Mouse (Mus musculus): ENCODE measurements around the gene Cyp2c40. TPM values are rescaled to one million over a fixed set of nuclear protein-coding genes. Genes with fewer than 3 reads are reported as not detected.
"Not testable (repeated sequence)": the region's sequence is repeated elsewhere in the genome, so short reads cannot be mapped to it uniquely, and the experiment has no call there.

Cyp2c40 gene
- not detected in 2 replicates for polyA plus RNA-seq (2012)

- not testable (repeated sequence) for H3K9me3 ChIP-seq (ENCODE audit: control insufficient read depth, low read length); H3K4me1 ChIP-seq (ENCODE audit: control insufficient read depth); H3K4me3 ChIP-seq (replicated peaks); H3K27me3 ChIP-seq (ENCODE audit: control insufficient read depth); H3K36me3 ChIP-seq (ENCODE audit: control insufficient read depth)
Measured at GRCm38 (mm10) chr19:39812714-39813113, at the start of gene Cyp2c40. TSS of gene Cyp2c40 (minus strand) at chr19:39812814.

GRCm38 (mm10) chr19:39820931-39821330 is 8.3 kb upstream of the Cyp2c40 start:
- not testable (repeated sequence) for H3K9me3 ChIP-seq (ENCODE audit: control insufficient read depth, low read length); H3K4me1 ChIP-seq (ENCODE audit: control insufficient read depth); H3K27me3 ChIP-seq (ENCODE audit: control insufficient read depth); H3K36me3 ChIP-seq (ENCODE audit: control insufficient read depth); H3K4me3 ChIP-seq (replicated peaks)

GRCm38 (mm10) chr19:39816400-39816799 is 3.8 kb upstream of the Cyp2c40 start:
- not testable (repeated sequence) for H3K27me3 ChIP-seq (ENCODE audit: control insufficient read depth)

GRCm38 (mm10) chr19:39815991-39816390 is 3.4 kb upstream of the Cyp2c40 start:
- not testable (repeated sequence) for H3K36me3 ChIP-seq (ENCODE audit: control insufficient read depth); H3K27me3 ChIP-seq (ENCODE audit: control insufficient read depth); H3K9me3 ChIP-seq (ENCODE audit: control insufficient read depth, low read length); H3K4me1 ChIP-seq (ENCODE audit: control insufficient read depth); H3K4me3 ChIP-seq (replicated peaks)

More at GRCm38 (mm10) chr19:39816400-39816799, 3.8 kb upstream of the Cyp2c40 start:
- H3K9me3 ChIP-seq (ENCODE audit: control insufficient read depth, low read length); H3K4me1 ChIP-seq (ENCODE audit: control insufficient read depth); H3K36me3 ChIP-seq (ENCODE audit: control insufficient read depth); H3K4me3 ChIP-seq (replicated peaks): not testable (repeated sequence)

GRCm38 (mm10) chr19:39785458-39785857 is 27.2 kb downstream of the Cyp2c40 start:
- not testable (repeated sequence) for H3K27me3 ChIP-seq (ENCODE audit: control insufficient read depth); H3K4me1 ChIP-seq (ENCODE audit: control insufficient read depth); H3K36me3 ChIP-seq (ENCODE audit: control insufficient read depth); H3K4me3 ChIP-seq (replicated peaks); H3K9me3 ChIP-seq (ENCODE audit: control insufficient read depth, low read length)

- Histone ChIP-seq H3K9me3 (ENCODE audit: control insufficient read depth, low read length) (no peaks in the 10 kb centered on the region), H3K4me1 (ENCODE audit: control insufficient read depth) (no peaks in the 10 kb centered on the region), H3K4me3 (replicated peaks) (no peak overlapping the region), H3K36me3 (ENCODE audit: control insufficient read depth) (no peaks in the 10 kb centered on the region), H3K27me3 (ENCODE audit: control insufficient read depth) (no peaks in the 10 kb centered on the region)
- TF ChIP-seq TAL1 (IDR thresholded peaks at IDR 0.05; ENCODE audit: low read length) (no peak), GATA1 (IDR thresholded peaks at IDR 0.05; ENCODE audit: low read length) (no peak)
Measured at GRCm38 (mm10) chr19:39745357-39745756, 67.3 kb downstream of the Cyp2c40 start.

GRCm38 (mm10) chr19:39744361-39744760 is 68.3 kb downstream of the Cyp2c40 start:
- not testable (repeated sequence) for H3K9me3 ChIP-seq (ENCODE audit: control insufficient read depth, low read length); H3K36me3 ChIP-seq (ENCODE audit: control insufficient read depth); H3K4me3 ChIP-seq (replicated peaks); H3K4me1 ChIP-seq (ENCODE audit: control insufficient read depth); H3K27me3 ChIP-seq (ENCODE audit: control insufficient read depth)

- Histone ChIP-seq H3K9me3 (ENCODE audit: control insufficient read depth, low read length) (no peaks in the 10 kb centered on the region), H3K4me1 (ENCODE audit: control insufficient read depth) (no peaks in the 10 kb centered on the region), H3K4me3 (replicated peaks) (no peak within 1 kb of the TSS), H3K27me3 (ENCODE audit: control insufficient read depth) (no peaks in the 10 kb centered on the region), H3K36me3 (ENCODE audit: control insufficient read depth) (no peaks in the 10 kb centered on the region)
- TF ChIP-seq TAL1 (IDR thresholded peaks at IDR 0.05; ENCODE audit: low read length), result no peak
- no peak for TF ChIP-seq GATA1 (IDR thresholded peaks at IDR 0.05; ENCODE audit: low read length)
Measured at GRCm38 (mm10) chr19:39740920-39741319, 71.7 kb downstream of the Cyp2c40 start, which contains the start of gene Cyp2c68. TSS of gene Cyp2c68 (minus strand) at chr19:39741054.

Other genes starting within 250 kb of the Cyp2c40 start
- gene Cyp2c67, start 163.8 kb downstream of the Cyp2c40 start, polyA plus RNA-seq (2012), result not detected in 2 replicates
- 0.02 TPM in 1 of 2 replicates, not detected in the other for gene Cyp2c68, start 71.8 kb downstream of the Cyp2c40 start, polyA plus RNA-seq (2012)
- not detected in 2 replicates for gene Cyp2c69, start 74.0 kb upstream of the Cyp2c40 start, polyA plus RNA-seq (2012)
- gene Cyp2c37, start 179.6 kb upstream of the Cyp2c40 start, polyA plus RNA-seq (2012), result not detected in 2 replicates